Mouse (Mus musculus) right cerebral cortex, postnatal 10 days (tissue): ENCODE measurements around the gene Etl4.
"Not testable (repeated sequence)": the region's sequence is repeated elsewhere in the genome, so short reads cannot be mapped to it uniquely, and the experiment has no call there.

Experiments used
- DNase-seq, 2 experiments: peaks; one replicate each; pipeline ENCODE4 v3.0.0; 2021; ENCODE audit warnings: low spot score in 2 of 2

The Etl4 gene

GRCm38 (mm10) chr2:20653116-20653515, 743.5 kb downstream of the Etl4 start:
- no peak for DNase-seq

DNA sequence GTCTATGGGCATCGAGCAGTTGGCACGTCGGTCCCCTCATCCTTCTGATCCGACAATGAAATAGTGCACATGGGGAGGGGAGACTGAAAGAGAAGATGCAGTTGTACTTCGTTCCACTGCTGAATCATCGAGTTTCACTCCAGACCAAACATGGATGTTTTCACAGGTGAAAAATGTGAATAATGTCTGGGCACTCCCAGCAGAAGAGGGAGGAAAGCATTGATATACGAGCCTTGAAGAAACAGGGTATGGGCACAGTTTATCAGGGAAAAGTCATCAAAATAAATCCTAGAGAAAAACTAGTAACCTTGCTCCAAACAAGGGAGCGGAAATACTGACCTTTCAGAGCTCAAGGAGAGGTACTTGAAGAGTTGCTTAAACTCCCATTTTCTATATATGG, 744.5 kb downstream of the Etl4 start:
- no peak for DNase-seq

DNA sequence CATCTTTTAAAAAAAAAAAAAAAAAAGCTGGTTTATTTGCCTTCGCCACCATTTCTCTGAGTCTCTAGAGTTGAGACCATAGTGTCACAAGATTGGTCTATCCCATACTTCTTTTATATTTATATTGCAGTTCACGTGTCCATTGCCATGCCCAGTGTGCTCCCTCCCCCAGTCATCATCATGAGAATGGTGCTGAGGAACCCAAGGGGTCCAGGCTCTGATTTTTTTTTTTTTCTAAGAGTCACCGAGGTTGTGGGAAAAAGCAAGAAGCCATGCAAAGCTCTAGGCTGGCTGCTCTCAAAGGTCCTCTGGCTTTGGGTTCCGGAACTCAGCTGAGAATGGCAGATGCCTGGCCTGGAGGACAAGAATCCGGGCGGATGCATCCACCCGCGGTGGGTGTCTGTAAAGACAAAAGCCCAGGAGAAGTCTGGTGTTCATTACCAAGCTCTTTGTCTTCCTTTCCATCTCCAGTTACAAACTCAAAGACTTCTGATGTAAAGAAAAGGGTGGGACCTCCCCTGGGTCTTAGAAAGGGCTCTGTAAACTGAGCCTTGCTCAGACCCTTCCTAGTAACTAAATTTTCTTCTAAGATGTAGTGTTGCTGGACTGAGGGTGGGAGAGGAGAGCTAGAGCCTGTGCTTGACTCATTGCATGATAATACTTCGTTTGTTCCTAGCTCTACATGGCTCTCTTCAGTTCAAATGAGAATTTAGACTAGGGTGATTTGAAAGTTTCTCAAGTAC, 745.2 kb downstream of the Etl4 start:
- no peak for DNase-seq

- no peak for DNase-seq
Measured at GRCm38 (mm10) chr2:20655341-20655612, 745.7 kb downstream of the Etl4 start.

- no peak for DNase-seq
Measured at GRCm38 (mm10) chr2:20657856-20658255, 748.3 kb downstream of the Etl4 start.

- no peak for DNase-seq
Measured at GRCm38 (mm10) chr2:20661841-20662240, 752.3 kb downstream of the Etl4 start.

DNA sequence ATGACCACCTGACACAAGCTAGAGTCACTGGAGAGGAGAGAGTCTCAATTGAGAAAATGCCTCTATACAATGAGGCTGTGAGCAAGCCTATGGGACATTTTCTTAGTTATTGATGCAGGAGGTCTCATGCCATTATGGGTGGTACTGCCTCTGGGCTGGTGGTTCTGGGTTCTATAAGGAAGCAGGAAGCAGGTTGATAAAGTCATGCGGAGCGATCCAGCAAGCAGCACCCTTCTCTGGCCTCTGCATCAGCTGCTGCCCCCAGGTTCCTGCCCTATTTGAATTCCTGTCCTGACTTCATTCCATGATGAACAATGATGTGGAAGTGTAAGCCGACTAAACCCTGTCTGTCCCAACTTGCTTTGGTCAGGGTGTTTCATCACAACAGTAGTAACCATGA, 753.1 kb downstream of the Etl4 start:
- DNase-seq: no peak

DNA sequence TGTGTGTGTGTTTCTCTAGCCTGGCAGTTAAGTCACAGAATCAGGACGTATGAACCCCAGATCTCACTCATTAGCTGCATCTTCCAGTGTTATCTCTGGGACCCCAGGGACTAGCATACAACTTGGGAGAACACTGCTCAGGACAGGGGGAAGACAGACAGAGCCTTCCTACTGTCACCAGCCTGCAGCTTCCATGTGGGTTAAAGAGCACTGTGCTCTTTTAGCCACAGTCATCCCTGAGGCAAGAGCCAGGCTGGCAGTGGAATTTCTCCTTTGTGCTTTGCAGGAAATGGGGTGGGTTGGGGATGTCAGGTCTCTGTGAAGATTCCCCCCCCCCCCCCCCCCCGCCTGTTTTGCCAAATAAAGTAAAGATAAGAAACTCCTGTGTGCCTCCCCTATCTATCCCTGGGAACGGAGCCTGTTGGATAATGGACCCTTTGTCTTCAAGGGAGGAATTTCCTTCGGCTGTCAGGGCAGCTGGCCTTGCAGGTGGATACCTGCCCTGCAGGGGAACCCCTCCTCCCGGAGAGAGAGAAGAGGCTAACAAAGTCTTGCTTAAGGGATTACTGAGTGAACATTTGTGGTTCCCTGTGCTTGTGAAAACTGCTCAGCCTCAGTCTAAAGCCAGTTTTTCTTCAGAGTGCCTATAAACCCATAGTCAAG, 755.9 kb downstream of the Etl4 start:
- no peak for DNase-seq

GRCm38 (mm10) chr2:20666051-20666478, 756.5 kb downstream of the Etl4 start:
- DNase-seq: peak in 1 of 2 experiments; percentile 42

DNA sequence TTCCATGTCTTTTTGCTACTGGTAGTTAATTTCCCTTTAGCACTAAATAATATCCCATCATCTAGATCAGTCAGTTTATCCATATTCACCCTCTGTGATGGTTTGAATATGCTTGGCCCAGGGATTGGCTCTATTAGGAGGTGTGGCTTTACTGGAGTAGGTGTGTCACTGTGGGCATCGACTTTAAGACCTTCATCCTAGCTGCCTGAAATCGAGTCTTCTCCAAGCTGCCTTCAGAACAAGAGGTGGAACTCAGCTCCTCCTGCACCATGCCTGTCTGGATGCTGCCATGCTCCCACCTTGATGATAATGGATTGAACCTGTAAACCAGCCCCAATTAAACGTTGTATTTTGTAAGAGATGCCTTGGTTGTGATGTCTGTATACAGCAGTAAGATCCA, 758.3 kb downstream of the Etl4 start:
- DNase-seq: no peak

- DNase-seq: not testable (repeated sequence)
Measured at GRCm38 (mm10) chr2:20668276-20669030, 758.9 kb downstream of the Etl4 start.

- no peak for DNase-seq
Measured at GRCm38 (mm10) chr2:20669367-20669766, 759.8 kb downstream of the Etl4 start.

- no peak for DNase-seq
Measured at GRCm38 (mm10) chr2:20671546-20672255, 762.1 kb downstream of the Etl4 start.

- no peak for DNase-seq
Measured at GRCm38 (mm10) chr2:20672281-20672680, 762.7 kb downstream of the Etl4 start.

- DNase-seq: peak; percentile 72 to 84
Measured at GRCm38 (mm10) chr2:20672803-20673603, 763.4 kb downstream of the Etl4 start.

DNA sequence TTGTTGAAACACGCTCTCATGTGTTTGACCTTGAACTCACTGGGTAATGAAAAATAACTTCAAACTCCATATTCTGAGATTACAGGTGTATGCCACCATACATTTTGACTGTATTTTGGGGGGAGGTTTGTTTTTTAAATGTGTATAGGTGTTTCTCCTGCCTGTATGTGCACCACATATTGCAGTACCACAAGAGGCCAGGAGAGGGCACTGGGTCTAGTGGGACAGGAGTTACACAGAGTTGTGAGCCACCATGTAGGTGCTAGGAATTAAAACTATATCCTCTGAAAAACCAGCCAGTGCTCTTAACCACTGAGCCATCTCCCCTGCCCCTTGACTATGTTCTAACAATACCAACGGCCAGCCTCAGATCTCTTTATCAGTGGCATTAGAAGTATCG, 766.8 kb downstream of the Etl4 start:
- DNase-seq: no peak

DNA sequence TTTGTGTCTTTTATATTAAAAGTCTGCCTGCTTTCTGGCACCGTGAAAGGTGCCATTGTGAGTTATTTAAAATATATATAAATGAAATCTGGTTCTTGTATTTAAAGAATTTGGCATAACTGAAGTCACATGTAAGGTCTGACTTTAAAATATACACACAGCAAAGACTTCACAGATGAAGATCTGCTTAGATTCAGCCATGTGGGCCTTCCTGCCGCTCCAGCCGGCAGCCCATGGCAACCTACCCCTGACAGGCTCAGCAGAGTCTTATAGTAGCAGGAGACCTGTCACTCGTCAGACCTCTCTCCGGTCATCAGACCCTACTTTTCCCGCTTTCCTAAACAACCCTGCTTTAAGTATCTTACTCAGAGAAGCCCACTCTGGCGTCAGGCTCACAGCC, 769.2 kb downstream of the Etl4 start:
- DNase-seq: peak in 1 of 2 experiments; percentile 35

GRCm38 (mm10) chr2:20682203-20682602, 772.6 kb downstream of the Etl4 start:
- not testable (repeated sequence) for DNase-seq

DNA sequence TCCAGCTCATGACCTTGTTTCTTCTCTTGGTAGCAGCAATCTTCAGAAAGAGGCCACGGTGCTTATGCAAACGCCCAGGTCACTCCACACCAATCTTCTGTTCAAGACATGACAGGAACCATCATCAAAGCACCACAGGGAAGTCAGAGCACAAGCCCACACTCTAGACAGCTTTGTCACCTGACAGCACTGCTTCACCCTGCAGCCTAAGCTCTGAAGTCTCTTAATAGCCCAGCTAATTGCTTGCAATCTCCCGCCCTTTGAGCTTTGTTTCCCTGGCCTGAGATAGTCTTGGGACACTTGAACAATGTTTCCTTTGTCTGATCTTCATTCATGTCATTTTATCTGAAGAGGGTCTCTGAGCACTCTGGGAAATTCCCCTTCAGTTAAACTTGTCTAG, 779.8 kb downstream of the Etl4 start:
- DNase-seq: no peak

- no peak for DNase-seq
Measured at GRCm38 (mm10) chr2:20692898-20693297, 783.3 kb downstream of the Etl4 start.

DNA sequence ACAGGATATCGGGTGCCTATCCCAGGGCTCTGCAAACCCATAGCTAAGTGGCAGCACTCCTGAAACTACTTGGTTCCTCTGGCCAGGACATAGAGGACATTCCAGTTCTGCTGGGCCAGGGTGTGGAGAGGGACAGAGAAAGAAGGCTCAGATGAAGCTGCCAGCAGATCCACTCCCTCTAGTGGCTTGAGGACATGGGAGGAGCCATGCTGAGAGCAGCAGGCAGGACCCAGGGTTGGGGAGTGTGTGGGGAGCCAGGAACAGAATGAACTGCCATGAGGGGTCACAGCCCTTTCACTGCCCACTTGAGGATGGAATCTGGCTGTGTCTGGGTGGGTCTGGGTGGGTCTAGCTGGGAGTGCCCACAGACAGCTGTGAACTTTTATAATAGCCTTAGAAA, 784.2 kb downstream of the Etl4 start:
- DNase-seq: no peak
